Mouse (Mus musculus): ENCODE data around the gene Rps28. TPM values are rescaled to one million over a fixed set of nuclear protein-coding genes. Genes with fewer than 3 reads are reported as not detected.

Rps28 gene
- polyA plus RNA-seq, 1 experiment from 2014 or later = 407 TPM

- 94% methylated on average over 4 of the region's 4 CpGs for WGBS
- Histone ChIP-seq H3K9me3 (replicated peaks; ENCODE audit: control insufficient read depth, low read length, poor library complexity, severe bottlenecking) (no peaks in the 10 kb centered on the region), H3K9ac (ENCODE audit: low read depth, low read length) (no peak overlapping the region), H3K4me3 (ENCODE audit: low read depth, low read length) (no peak overlapping the region), H3K4me1 (ENCODE audit: control insufficient read depth, insufficient read depth, low read length) (no peaks in the 10 kb centered on the region), H3K27ac (ENCODE audit: low read length) (no peak overlapping the region), H3K27me3 (ENCODE audit: control insufficient read depth, insufficient read depth, low read depth, low read length) (no peaks in the 10 kb centered on the region), H3K36me3 (ENCODE audit: control insufficient read depth, insufficient read depth, low read length) (no peaks in the 10 kb centered on the region), H3K4me2 (ENCODE audit: low read length) (no peak overlapping the region)
- no peak for ATAC-seq
These were observed 52.7 kb downstream of the Rps28 start for GRCm38 (mm10) chr17:33771617-33772016.

Other genes with a start within 250 kb of the Rps28 start
- gene Zfp414, start 195.5 kb downstream of the Rps28 start, polyA plus RNA-seq (2015; fragmentation: Nextera tagmentation; extraction: Ambion mirVana) = 68.1 and 75.1 TPM in 2 replicates
- gene Pram1, start 186.5 kb downstream of the Rps28 start, polyA plus RNA-seq (2015; fragmentation: Nextera tagmentation; extraction: Ambion mirVana) = 0.40 TPM in 1 of 2 replicates, not detected in the other
- 190 and 198 TPM in 2 replicates for gene Hnrnpm, start 137.7 kb downstream of the Rps28 start, polyA plus RNA-seq (2015; fragmentation: Nextera tagmentation; extraction: Ambion mirVana)
- 62.9 and 74.6 TPM in 2 replicates for gene March2, start 105.9 kb downstream of the Rps28 start, polyA plus RNA-seq (2015; fragmentation: Nextera tagmentation; extraction: Ambion mirVana)
- 503 and 519 TPM in 2 replicates for gene Rab11b, start 64.0 kb downstream of the Rps28 start, polyA plus RNA-seq (2015; fragmentation: Nextera tagmentation; extraction: Ambion mirVana)
- 16.8 and 17.4 TPM in 2 replicates for gene Angptl4, start 42.7 kb downstream of the Rps28 start, polyA plus RNA-seq (2015; fragmentation: Nextera tagmentation; extraction: Ambion mirVana)
- gene Kank3, start 14.0 kb downstream of the Rps28 start, polyA plus RNA-seq (2015; fragmentation: Nextera tagmentation; extraction: Ambion mirVana) = 49.0 and 52.6 TPM in 2 replicates
- gene Ndufa7, start within 50 bp of the Rps28 start, polyA plus RNA-seq (2015; fragmentation: Nextera tagmentation; extraction: Ambion mirVana) = 428 and 439 TPM in 2 replicates
- 49.9 and 52.4 TPM in 2 replicates for gene Cd320, start 18.5 kb upstream of the Rps28 start, polyA plus RNA-seq (2015; fragmentation: Nextera tagmentation; extraction: Ambion mirVana)
- not detected in 2 replicates for gene Gm7029, start 49.3 kb upstream of the Rps28 start, polyA plus RNA-seq (2015; fragmentation: Nextera tagmentation; extraction: Ambion mirVana)
- gene Kifc1, start 66.1 kb upstream of the Rps28 start, polyA plus RNA-seq (2015; fragmentation: Nextera tagmentation; extraction: Ambion mirVana) = 1.4 and 2.8 TPM in 2 replicates
- gene Platr17, start 80.6 kb upstream of the Rps28 start, polyA plus RNA-seq (2015; fragmentation: Nextera tagmentation; extraction: Ambion mirVana) = 0.36 and 0.55 TPM in 2 replicates
- gene Daxx, start 84.9 kb upstream of the Rps28 start, polyA plus RNA-seq (2015; fragmentation: Nextera tagmentation; extraction: Ambion mirVana) = 55.1 and 59.7 TPM in 2 replicates
- 21.1 and 26.1 TPM in 2 replicates for gene Tapbp, start 91.3 kb upstream of the Rps28 start, polyA plus RNA-seq (2015; fragmentation: Nextera tagmentation; extraction: Ambion mirVana)
- 16.8 TPM in 2 replicates for gene Zbtb22, start 91.3 kb upstream of the Rps28 start, polyA plus RNA-seq (2015; fragmentation: Nextera tagmentation; extraction: Ambion mirVana)
- 54.9 and 57.2 TPM in 2 replicates for gene Rgl2, start 105.0 kb upstream of the Rps28 start, polyA plus RNA-seq (2015; fragmentation: Nextera tagmentation; extraction: Ambion mirVana)
- gene Pfdn6, start 115.8 kb upstream of the Rps28 start, polyA plus RNA-seq (2015; fragmentation: Nextera tagmentation; extraction: Ambion mirVana) = 186 and 191 TPM in 2 replicates
- gene Wdr46, start 116.1 kb upstream of the Rps28 start, polyA plus RNA-seq (2015; fragmentation: Nextera tagmentation; extraction: Ambion mirVana) = 19.2 TPM in 2 replicates
- gene B3galt4, start 126.9 kb upstream of the Rps28 start, polyA plus RNA-seq (2015; fragmentation: Nextera tagmentation; extraction: Ambion mirVana) = 15.2 and 16.6 TPM in 2 replicates
- gene Vps52, start 131.2 kb upstream of the Rps28 start, polyA plus RNA-seq (2015; fragmentation: Nextera tagmentation; extraction: Ambion mirVana) = 78.3 and 80.5 TPM in 2 replicates
- gene Rps18, start 131.4 kb upstream of the Rps28 start, polyA plus RNA-seq (2015; fragmentation: Nextera tagmentation; extraction: Ambion mirVana) = 620 and 627 TPM in 2 replicates
- gene H2-K1, start 175.8 kb upstream of the Rps28 start, polyA plus RNA-seq (2015; fragmentation: Nextera tagmentation; extraction: Ambion mirVana) = 11.0 and 13.1 TPM in 2 replicates
- 17.9 and 18.2 TPM in 2 replicates for gene Ring1, start 200.1 kb upstream of the Rps28 start, polyA plus RNA-seq (2015; fragmentation: Nextera tagmentation; extraction: Ambion mirVana)
- 60.1 and 61.3 TPM in 2 replicates for gene H2-Ke6, start 203.5 kb upstream of the Rps28 start, polyA plus RNA-seq (2015; fragmentation: Nextera tagmentation; extraction: Ambion mirVana)
- gene Slc39a7, start 207.1 kb upstream of the Rps28 start, polyA plus RNA-seq (2015; fragmentation: Nextera tagmentation; extraction: Ambion mirVana) = 163 and 175 TPM in 2 replicates
- gene Rxrb, start 207.2 kb upstream of the Rps28 start, polyA plus RNA-seq (2015; fragmentation: Nextera tagmentation; extraction: Ambion mirVana) = 54.0 and 55.9 TPM in 2 replicates
- 3.6 and 4.4 TPM in 2 replicates for gene Col11a2, start 214.9 kb upstream of the Rps28 start, polyA plus RNA-seq (2015; fragmentation: Nextera tagmentation; extraction: Ambion mirVana)